Mouse (Mus musculus): Measurements from ENCODE around the gene P4htm. TPM values are rescaled to one million over a fixed set of nuclear protein-coding genes. Genes with fewer than 3 reads are reported as not detected.
A peak's percentile ranks its signal among the peaks of the same experiment; 100 is the strongest.

The P4htm gene
- polyA plus RNA-seq, 1 experiment from 2014 or later, result 16.4 TPM

GRCm38 (mm10) chr9:108566815-108567776 lies 30.4 kb downstream of the P4htm start, which contains the start of gene Ndufaf3:
TSS of gene Ndufaf3 (minus strand) at chr9:108567434.
- ATAC-seq (ENCODE audit: low FRiP score, low read depth), result peak; percentile 77
- H3K4me3 ChIP-seq, result peak within 1 kb of the TSS; percentile 78
- H3K9me3 ChIP-seq, result no peaks in the 10 kb centered on the region
- H3K27me3 ChIP-seq, result no peaks in the 10 kb centered on the region
- H3K36me3 ChIP-seq, result peaks cover 53% of the 10 kb centered on the region
- peak within 1 kb of the TSS; percentile 99 for H3K4me2 ChIP-seq (replicated peaks)
- peak within 1 kb of the TSS; percentile 94 for H3K27ac ChIP-seq (replicated peaks)
- H3K9ac ChIP-seq (replicated peaks), result peak within 1 kb of the TSS; percentile 88
- WGBS, result under 1% methylated on average over 73 of the region's 73 CpGs
- H3K4me1 ChIP-seq, result peaks cover 40% of the 10 kb centered on the region

- H3K9ac ChIP-seq (replicated peaks), result peak overlapping the region; percentile 88
- peak overlapping the region; percentile 94 for H3K27ac ChIP-seq (replicated peaks)
- peaks cover 47% of the 10 kb centered on the region for H3K4me1 ChIP-seq
- peaks cover 49% of the 10 kb centered on the region for H3K36me3 ChIP-seq
- H3K9me3 ChIP-seq, result no peaks in the 10 kb centered on the region
- peak overlapping the region; percentile 99 for H3K4me2 ChIP-seq (replicated peaks)
- 0 out of 2 replicates have a peak, but pooled peaks have one; percentile 0 for ATAC-seq (ENCODE audit: low FRiP score, low read depth)
- peak overlapping the region; percentile 78 for H3K4me3 ChIP-seq
- no peaks in the 10 kb centered on the region for H3K27me3 ChIP-seq
- WGBS, result 14% methylated on average over 35 of the region's 35 CpGs
Measured at GRCm38 (mm10) chr9:108565881-108566814, 31.3 kb downstream of the P4htm start.

GRCm38 (mm10) chr9:108564131-108564530 lies 33.3 kb downstream of the P4htm start:
- peaks cover 38% of the 10 kb centered on the region for H3K4me1 ChIP-seq
- WGBS, result 92% methylated on average over 7 of the region's 7 CpGs
- no peak overlapping the region for H3K4me2 ChIP-seq (replicated peaks)
- no peak for ATAC-seq (ENCODE audit: low FRiP score, low read depth)
- H3K9me3 ChIP-seq, result no peaks in the 10 kb centered on the region
- H3K9ac ChIP-seq (replicated peaks), result no peak overlapping the region
- no peaks in the 10 kb centered on the region for H3K27me3 ChIP-seq
- H3K4me3 ChIP-seq, result no peak overlapping the region
- no peak overlapping the region for H3K27ac ChIP-seq (replicated peaks)
- peaks cover 47% of the 10 kb centered on the region for H3K36me3 ChIP-seq

GRCm38 (mm10) chr9:108563671-108564070 lies 33.8 kb downstream of the P4htm start:
- H3K9me3 ChIP-seq, result no peaks in the 10 kb centered on the region
- no peak overlapping the region for H3K4me2 ChIP-seq (replicated peaks)
- no peaks in the 10 kb centered on the region for H3K27me3 ChIP-seq
- ATAC-seq (ENCODE audit: low FRiP score, low read depth), result no peak
- peaks cover 52% of the 10 kb centered on the region for H3K36me3 ChIP-seq
- no peak overlapping the region for H3K9ac ChIP-seq (replicated peaks)
- WGBS, result 90% methylated on average over 8 of the region's 8 CpGs
- H3K4me3 ChIP-seq, result no peak overlapping the region
- H3K4me1 ChIP-seq, result peaks cover 36% of the 10 kb centered on the region
- H3K27ac ChIP-seq (replicated peaks), result no peak overlapping the region

- Histone ChIP-seq H3K4me3 (peak within 1 kb of the TSS; percentile 59), H3K36me3 (peaks cover 75% of the 10 kb centered on the region), H3K4me1 (peaks cover 13% of the 10 kb centered on the region), H3K27ac (replicated peaks) (peak within 1 kb of the TSS; percentile 66), H3K9me3 (no peaks in the 10 kb centered on the region), H3K27me3 (no peaks in the 10 kb centered on the region), H3K9ac (replicated peaks) (peak within 1 kb of the TSS; percentile 79), H3K4me2 (replicated peaks) (peak within 1 kb of the TSS; percentile 72)
- ATAC-seq (ENCODE audit: low FRiP score, low read depth), result peak; percentile 99
- under 1% methylated on average over 52 of the region's 53 CpGs for WGBS
Measured at GRCm38 (mm10) chr9:108560227-108560841, 37.1 kb downstream of the P4htm start, which contains the start of gene Impdh2. TSS of gene Impdh2 (plus strand) at chr9:108560286.

GRCm38 (mm10) chr9:108559169-108559568 lies 38.3 kb downstream of the P4htm start:
- peaks cover 75% of the 10 kb centered on the region for H3K36me3 ChIP-seq
- no peak overlapping the region for H3K4me2 ChIP-seq (replicated peaks)
- H3K9ac ChIP-seq (replicated peaks), result no peak overlapping the region
- H3K4me3 ChIP-seq, result no peak overlapping the region
- WGBS, result 89% methylated on average over 4 of the region's 4 CpGs
- no peaks in the 10 kb centered on the region for H3K9me3 ChIP-seq
- peaks cover 13% of the 10 kb centered on the region for H3K4me1 ChIP-seq
- H3K27ac ChIP-seq (replicated peaks), result 0 out of 2 replicates have a peak overlapping the region, but pooled peaks have one; percentile 42
- no peak for ATAC-seq (ENCODE audit: low FRiP score, low read depth)
- no peaks in the 10 kb centered on the region for H3K27me3 ChIP-seq

GRCm38 (mm10) chr9:108546875-108547274 lies 50.6 kb downstream of the P4htm start:
- 91% methylated on average over 1 of the region's 1 CpGs for WGBS
- no peaks in the 10 kb centered on the region for H3K4me1 ChIP-seq
- H3K27me3 ChIP-seq, result no peaks in the 10 kb centered on the region
- no peak for ATAC-seq (ENCODE audit: low FRiP score, low read depth)
- no peak overlapping the region for H3K9ac ChIP-seq (replicated peaks)
- H3K4me2 ChIP-seq (replicated peaks), result no peak overlapping the region
- H3K4me3 ChIP-seq, result no peak overlapping the region
- no peak overlapping the region for H3K27ac ChIP-seq (replicated peaks)
- no peaks in the 10 kb centered on the region for H3K9me3 ChIP-seq
- H3K36me3 ChIP-seq, result peaks cover 88% of the 10 kb centered on the region

- H3K27ac ChIP-seq (replicated peaks), result no peak overlapping the region
- ATAC-seq (ENCODE audit: low FRiP score, low read depth), result no peak
- H3K9me3 ChIP-seq, result no peaks in the 10 kb centered on the region
- no peak overlapping the region for H3K4me2 ChIP-seq (replicated peaks)
- H3K4me3 ChIP-seq, result no peak overlapping the region
- no peaks in the 10 kb centered on the region for H3K27me3 ChIP-seq
- no peaks in the 10 kb centered on the region for H3K4me1 ChIP-seq
- WGBS, result 96% methylated on average over 3 of the region's 3 CpGs
- H3K9ac ChIP-seq (replicated peaks), result no peak overlapping the region
- peaks cover 92% of the 10 kb centered on the region for H3K36me3 ChIP-seq
Measured at GRCm38 (mm10) chr9:108545986-108546385, 51.5 kb downstream of the P4htm start.

GRCm38 (mm10) chr9:108540846-108541245 lies 56.6 kb downstream of the P4htm start:
- Histone ChIP-seq H3K36me3 (peaks cover 87% of the 10 kb centered on the region), H3K4me3 (no peak overlapping the region), H3K9me3 (no peaks in the 10 kb centered on the region), H3K4me1 (no peaks in the 10 kb centered on the region), H3K27ac (replicated peaks) (no peak overlapping the region), H3K4me2 (replicated peaks) (no peak overlapping the region), H3K9ac (replicated peaks) (no peak overlapping the region), H3K27me3 (no peaks in the 10 kb centered on the region)
- ATAC-seq (ENCODE audit: low FRiP score, low read depth), result no peak

GRCm38 (mm10) chr9:108531496-108531895 lies 66.0 kb downstream of the P4htm start:
- peaks cover 85% of the 10 kb centered on the region for H3K36me3 ChIP-seq
- WGBS, result 94% methylated on average over 1 of the region's 1 CpGs
- ATAC-seq (ENCODE audit: low FRiP score, low read depth), result no peak

GRCm38 (mm10) chr9:108530954-108531353 lies 66.5 kb downstream of the P4htm start:
- H3K36me3 ChIP-seq, result peaks cover 80% of the 10 kb centered on the region
- 90% methylated on average over 1 of the region's 1 CpGs for WGBS

More at GRCm38 (mm10) chr9:108531496-108531895, 66.0 kb downstream of the P4htm start:
- H3K4me3 ChIP-seq, result no peak overlapping the region
- H3K27me3 ChIP-seq, result no peaks in the 10 kb centered on the region
- H3K4me2 ChIP-seq (replicated peaks), result no peak overlapping the region
- H3K4me1 ChIP-seq, result no peaks in the 10 kb centered on the region
- no peaks in the 10 kb centered on the region for H3K9me3 ChIP-seq
- no peak overlapping the region for H3K9ac ChIP-seq (replicated peaks)
- H3K27ac ChIP-seq (replicated peaks), result no peak overlapping the region

More at GRCm38 (mm10) chr9:108530954-108531353, 66.5 kb downstream of the P4htm start:
- H3K9me3 ChIP-seq, result no peaks in the 10 kb centered on the region
- no peak for ATAC-seq (ENCODE audit: low FRiP score, low read depth)
- H3K4me2 ChIP-seq (replicated peaks), result no peak overlapping the region
- H3K4me1 ChIP-seq, result no peaks in the 10 kb centered on the region
- no peaks in the 10 kb centered on the region for H3K27me3 ChIP-seq
- no peak overlapping the region for H3K4me3 ChIP-seq
- H3K9ac ChIP-seq (replicated peaks), result no peak overlapping the region
- no peak overlapping the region for H3K27ac ChIP-seq (replicated peaks)

Measured in midbrain, embryonic 12.5 days (tissue).